Mouse (Mus musculus) limb, embryonic 14.5 days (tissue): ENCODE results near the gene Sema4a. TPM values are rescaled to one million over a fixed set of nuclear protein-coding genes. Genes with fewer than 3 reads are reported as not detected.

ENCODE experiments used
- ATAC-seq: fragments of 200-750 bp; cut with Nextera tagmentation; 2 replicates; pipeline ENCODE4 v1.8.0; 2017; ENCODE audit warnings: low read depth, moderate number of reproducible peaks, moderate TSS enrichment; ENCODE audit not compliant: low FRiP score
- DNase-seq: peaks from one replicate; pipeline ENCODE4 v3.0.0-alpha.2; 2015; ENCODE audit warnings: low spot score
- H3K27ac ChIP-seq: fragments of 300-500 bp; sonication (generic); replicated peaks from 2 replicates; pipeline ENCODE4 v1.5.1; 2014; ENCODE audit warnings: low read depth, mild to moderate bottlenecking, low read length, moderate library complexity, mixed read lengths
- H3K27me3 ChIP-seq: fragments of 300-500 bp; sonication (generic); 2 replicates; pipeline ENCODE4 v1.6.1; 2014; ENCODE audit warnings: low read length, mixed read lengths; ENCODE audit not compliant: control insufficient read depth, insufficient read depth
- H3K36me3 ChIP-seq: fragments of 300-500 bp; sonication (generic); 2 replicates; pipeline ENCODE4 v1.6.1; 2014; ENCODE audit warnings: mild to moderate bottlenecking, low read length, moderate library complexity, mixed read lengths; ENCODE audit not compliant: control insufficient read depth, insufficient read depth
- H3K4me1 ChIP-seq: fragments of 300-500 bp; sonication (generic); 2 replicates; pipeline ENCODE4 v1.6.1; 2014; ENCODE audit warnings: antibody characterized with exemption, low read length, mixed read lengths; ENCODE audit not compliant: control insufficient read depth, insufficient read depth
- H3K4me2 ChIP-seq: fragments of 300-500 bp; sonication (generic); replicated peaks from 2 replicates; pipeline ENCODE4 v1.6.1; 2014; ENCODE audit warnings: low read depth, mild to moderate bottlenecking, low read length, moderate library complexity; ENCODE audit not compliant: severe bottlenecking
- H3K4me3 ChIP-seq: fragments of 300-500 bp; sonication (generic); replicated peaks from 2 replicates; pipeline ENCODE4 v1.5.1; 2014; ENCODE audit warnings: low read length
- H3K9ac ChIP-seq: fragments of 300-500 bp; sonication (generic); 2 replicates; pipeline ENCODE4 v1.6.1; 2014; ENCODE audit warnings: mild to moderate bottlenecking, low read depth, low read length, moderate library complexity; ENCODE audit not compliant: severe bottlenecking
- H3K9me3 ChIP-seq: fragments of 300-500 bp; sonication (generic); 2 replicates; pipeline ENCODE4 v1.6.1; 2016; ENCODE audit warnings: low read length; ENCODE audit not compliant: control insufficient read depth
- POLR2A ChIP-seq: fragments of 200-500 bp; IDR thresholded peaks from 2 replicates; pipeline ENCODE4 v1.8.0; 2012; ENCODE audit warnings: inconsistent platforms, mild to moderate bottlenecking, moderate library complexity, borderline replicate concordance; ENCODE audit not compliant: insufficient read depth, insufficient read length; ENCODE audit errors: extremely low read depth
- WGBS: fragments of 180-500 bp; shearing (Covaris S2); extraction: QIAGEN DNeasy Blood & Tissue Kit; methylation state at CpG from one replicate; pipeline ENCODE4 v1.1.7; 2014; 5-methylcytosine and 5-hydroxymethylcytosine counted together
- polyA plus RNA-seq, 2 experiments: library from polyadenylated mRNA; depleted of rRNA in 1 of 2; stranded (reverse) in 1 of 2; unstranded in 1 of 2; fragments of >200 nt; fragmentation: Nextera tagmentation in 1 of 2; extraction: Ambion mirVana in 1 of 2; gene quantifications; 2 replicates each; pipeline versions ENCODE4 v1.2.1 to v1.2.3; 2012 to 2014

Gene Sema4a
- polyA plus RNA-seq, 2 experiments = 13.5 to 14.4 TPM

GRCm38 (mm10) chr3:88500655-88501365, 39.8 kb upstream of the Sema4a start:
- WGBS = 60% methylated on average over 4 of the region's 4 CpGs
- Histone ChIP-seq H3K4me2 (peak overlapping the region; percentile 90), H3K27ac (no peak overlapping the region), H3K27me3 (no peaks in the 10 kb centered on the region), H3K9ac (peak overlapping the region; percentile 83; the same call in 1 of the 2 replicates), H3K4me3 (peak overlapping the region; percentile 88), H3K36me3 (peaks cover 14% of the 10 kb centered on the region), H3K9me3 (no peaks in the 10 kb centered on the region), H3K4me1 (peaks cover 45% of the 10 kb centered on the region)
- DNase-seq = no peak
- ATAC-seq = no peak
- TF ChIP-seq POLR2A = no peak

DNA sequence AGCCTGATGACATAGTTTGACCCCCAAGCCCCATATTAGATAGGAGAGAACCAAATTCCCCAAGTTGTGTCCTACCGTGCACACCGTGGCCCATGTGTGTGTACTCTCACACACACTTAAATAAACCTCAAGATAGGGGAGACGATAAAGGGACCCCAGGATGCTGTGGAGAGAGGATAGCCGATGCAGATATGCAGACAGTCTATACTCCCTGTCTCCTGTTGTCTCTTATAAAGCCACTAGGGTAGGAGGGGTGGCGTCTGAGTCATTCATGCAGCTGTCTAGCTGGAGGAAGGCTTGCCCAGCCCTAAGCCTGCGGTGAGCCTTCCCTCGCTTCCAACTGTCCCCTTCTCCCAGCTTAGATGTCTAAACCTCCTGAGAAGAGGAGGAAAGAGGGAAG, 39.1 kb upstream of the Sema4a start:
- H3K9me3 ChIP-seq = no peaks in the 10 kb centered on the region
- H3K27me3 ChIP-seq = no peaks in the 10 kb centered on the region
- peaks cover 45% of the 10 kb centered on the region for H3K4me1 ChIP-seq
- no peak overlapping the region for H3K4me3 ChIP-seq
- H3K9ac ChIP-seq = no peak overlapping the region
- no peak for TF ChIP-seq POLR2A
- H3K27ac ChIP-seq = no peak overlapping the region
- WGBS = 85% methylated on average over 7 of the region's 7 CpGs
- H3K36me3 ChIP-seq = peaks cover 19% of the 10 kb centered on the region
- H3K4me2 ChIP-seq = peak overlapping the region; percentile 90
- no peak for DNase-seq
- no peak for ATAC-seq

- Histone ChIP-seq H3K4me2 (peak overlapping the region; percentile 90; the same call in 1 of the 2 replicates), H3K27ac (no peak overlapping the region), H3K4me3 (no peak overlapping the region), H3K4me1 (peaks cover 45% of the 10 kb centered on the region), H3K9ac (no peak overlapping the region), H3K27me3 (no peaks in the 10 kb centered on the region), H3K36me3 (peaks cover 19% of the 10 kb centered on the region), H3K9me3 (no peaks in the 10 kb centered on the region)
- no peak for TF ChIP-seq POLR2A
- ATAC-seq (no peak), DNase-seq (no peak)
- 73% methylated on average over 4 of the region's 4 CpGs for WGBS
Observed at GRCm38 (mm10) chr3:88499580-88499979, 38.6 kb upstream of the Sema4a start.

- Histone ChIP-seq H3K27ac (no peak overlapping the region), H3K9ac (0 out of 2 replicates have a peak overlapping the region, but pooled peaks have one; percentile 16)
Observed at GRCm38 (mm10) chr3:88495741-88496415, 34.9 kb upstream of the Sema4a start.

DNA sequence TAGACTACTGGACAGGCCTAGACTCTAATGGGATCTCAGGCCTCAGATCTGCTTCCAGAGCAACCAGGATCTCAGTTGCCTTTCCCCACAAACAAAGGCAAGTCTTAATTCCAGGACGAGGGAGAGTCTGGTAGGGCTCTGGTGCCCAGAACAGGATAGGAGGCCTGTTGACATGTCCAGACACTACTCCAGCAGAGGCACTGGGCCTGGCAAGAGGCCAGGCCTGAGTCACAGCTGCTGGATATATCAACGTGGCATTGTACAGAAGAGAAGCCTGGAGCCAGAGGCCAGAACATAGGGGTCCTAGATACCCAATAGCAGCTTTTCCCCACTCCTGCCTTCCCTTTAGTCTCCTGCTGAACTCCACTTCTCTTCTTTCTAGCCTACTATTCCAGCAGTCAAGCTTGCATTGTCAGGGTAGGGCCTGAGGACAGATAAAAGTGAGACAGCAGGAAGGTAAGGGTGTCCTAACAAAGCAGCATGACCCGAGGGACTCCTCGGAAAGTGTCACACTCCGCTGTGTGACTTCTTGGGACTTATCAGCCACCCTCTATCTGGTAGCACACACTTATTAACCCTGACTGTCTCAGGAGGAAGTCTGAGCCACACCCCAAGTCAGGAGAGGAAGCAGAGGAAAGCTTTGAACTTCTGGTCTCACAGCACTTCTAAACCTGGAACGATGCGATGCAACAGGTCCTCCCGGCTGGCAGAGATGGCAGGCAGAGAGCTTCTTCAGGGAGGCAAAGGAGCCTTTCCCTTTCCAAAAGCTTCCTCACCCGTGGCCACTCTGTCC, 34.0 kb upstream of the Sema4a start:
- 0 out of 2 replicates have a peak overlapping the region, but pooled peaks have one; percentile 16 for H3K9ac ChIP-seq
- H3K27me3 ChIP-seq = no peaks in the 10 kb centered on the region
- DNase-seq (peak; percentile 77), ATAC-seq (no peak)
- H3K4me1 ChIP-seq = peaks cover 52% of the 10 kb centered on the region
- H3K4me2 ChIP-seq = no peak overlapping the region
- H3K36me3 ChIP-seq = peaks cover 20% of the 10 kb centered on the region
- H3K4me3 ChIP-seq = no peak overlapping the region
- H3K9me3 ChIP-seq = no peaks in the 10 kb centered on the region
- TF ChIP-seq POLR2A = no peak
- peak overlapping the region; percentile 52 for H3K27ac ChIP-seq
- 58% methylated on average over 9 of the region's 9 CpGs for WGBS

More at GRCm38 (mm10) chr3:88495741-88496415, 34.9 kb upstream of the Sema4a start:
- no peaks in the 10 kb centered on the region for H3K9me3 ChIP-seq
- no peak for ATAC-seq
- WGBS = 79% methylated on average over 10 of the region's 10 CpGs
- no peaks in the 10 kb centered on the region for H3K27me3 ChIP-seq
- H3K36me3 ChIP-seq = peaks cover 19% of the 10 kb centered on the region
- no peak overlapping the region for H3K4me2 ChIP-seq
- TF ChIP-seq POLR2A = no peak
- peaks cover 47% of the 10 kb centered on the region for H3K4me1 ChIP-seq
- no peak overlapping the region for H3K4me3 ChIP-seq
- DNase-seq = no peak
